Mouse (Mus musculus): ENCODE data around the gene Hif1an.

Hif1an gene

GRCm38 (mm10) chr19:44564006-44564405 is 1.4 kb downstream of the Hif1an start:
- no peak for DNase-seq (ENCODE audit: low spot score in 2 of 2)

- DNase-seq (ENCODE audit: low spot score in 2 of 2) = no peak
These were observed 5.1 kb downstream of the Hif1an start for GRCm38 (mm10) chr19:44567763-44568162.

- no peak for DNase-seq (ENCODE audit: low spot score in 2 of 2)
These were observed 13.6 kb downstream of the Hif1an start for GRCm38 (mm10) chr19:44576275-44576674.

- no peak for DNase-seq (ENCODE audit: low spot score in 2 of 2)
These were observed 15.4 kb downstream of the Hif1an start for GRCm38 (mm10) chr19:44578038-44578437.

- no peak for DNase-seq (ENCODE audit: low spot score in 2 of 2)
These were observed 19.5 kb downstream of the Hif1an start for GRCm38 (mm10) chr19:44582103-44582502.

GRCm38 (mm10) chr19:44582638-44583309 is 20.1 kb downstream of the Hif1an start:
- DNase-seq (ENCODE audit: low spot score in 2 of 2) = peak; percentile 61 to 95

- no peak for DNase-seq (ENCODE audit: low spot score in 2 of 2)
These were observed 25.4 kb downstream of the Hif1an start for GRCm38 (mm10) chr19:44588036-44588435.

- DNase-seq (ENCODE audit: low spot score in 2 of 2) = no peak
These were observed 27.1 kb downstream of the Hif1an start for GRCm38 (mm10) chr19:44589591-44590223.

- no peak for DNase-seq (ENCODE audit: low spot score in 2 of 2)
These were observed 28.3 kb downstream of the Hif1an start for GRCm38 (mm10) chr19:44590992-44591391.

GRCm38 (mm10) chr19:44591638-44592037 is 29.0 kb downstream of the Hif1an start:
- no peak for DNase-seq (ENCODE audit: low spot score in 2 of 2)

- no peak for DNase-seq (ENCODE audit: low spot score in 2 of 2)
These were observed 31.5 kb downstream of the Hif1an start for GRCm38 (mm10) chr19:44594180-44594579.

GRCm38 (mm10) chr19:44618166-44618565 is 55.5 kb downstream of the Hif1an start:
- peak; percentile 11 to 70 for DNase-seq (ENCODE audit: low spot score in 2 of 2)

All from left cerebral cortex, adult 9 months (tissue).